Mouse (Mus musculus) heart, embryonic 11.5 days (tissue): ENCODE data around the gene Pskh1. TPM values are rescaled to one million over a fixed set of nuclear protein-coding genes. Genes with fewer than 3 reads are reported as not detected.

Source experiments
- ATAC-seq: fragments of 200-750 bp; cut with Nextera tagmentation; replicated peaks from 2 replicates; pipeline ENCODE4 v1.8.0; 2017; ENCODE audit warnings: moderate library complexity; ENCODE audit not compliant: insufficient number of reproducible peaks, low FRiP score, low TSS enrichment
- H3K27ac ChIP-seq: fragments of 300-500 bp; sonication (generic); 2 replicates; pipeline ENCODE4 v1.5.1; 2014; ENCODE audit warnings: mild to moderate bottlenecking, low read depth, low read length
- H3K27me3 ChIP-seq: fragments of 300-500 bp; sonication (generic); 2 replicates; pipeline ENCODE4 v1.6.1; 2014; ENCODE audit warnings: mild to moderate bottlenecking, low read length, mixed read lengths; ENCODE audit not compliant: control insufficient read depth, insufficient read depth
- H3K36me3 ChIP-seq: fragments of 300-500 bp; sonication (generic); 2 replicates; pipeline ENCODE4 v1.6.1; 2014; ENCODE audit warnings: mild to moderate bottlenecking, low read length, moderate library complexity, mixed read lengths; ENCODE audit not compliant: control insufficient read depth, insufficient read depth
- H3K4me1 ChIP-seq: fragments of 300-500 bp; sonication (generic); 2 replicates; pipeline ENCODE4 v1.6.1; 2014; ENCODE audit warnings: low read length; ENCODE audit not compliant: control insufficient read depth, insufficient read depth
- H3K4me2 ChIP-seq: fragments of 300-500 bp; sonication (generic); 2 replicates; pipeline ENCODE4 v1.6.1; 2014; ENCODE audit warnings: mild to moderate bottlenecking, moderate library complexity
- H3K4me3 ChIP-seq: fragments of 300-500 bp; sonication (generic); 2 replicates; pipeline ENCODE4 v1.5.1; 2014; ENCODE audit warnings: low read depth, low read length
- H3K9ac ChIP-seq: fragments of 300-500 bp; sonication (generic); 2 replicates; pipeline ENCODE4 v1.6.1; 2014; ENCODE audit warnings: mild to moderate bottlenecking, low read depth, low read length, moderate library complexity
- H3K9me3 ChIP-seq: fragments of 300-500 bp; sonication (generic); replicated peaks from 2 replicates; pipeline ENCODE4 v1.6.1; 2016; ENCODE audit warnings: low read length; ENCODE audit not compliant: control insufficient read depth
- WGBS: fragments of 180-500 bp; shearing (Covaris S2); extraction: QIAGEN DNeasy Blood & Tissue Kit; methylation state at CpG from one replicate; pipeline ENCODE4 v1.1.7; 2014; ENCODE audit not compliant: insufficient replicate concordance; 5-methylcytosine and 5-hydroxymethylcytosine counted together
- polyA plus RNA-seq: library from polyadenylated mRNA; unstranded; fragments of >200 nt; fragmentation: Nextera tagmentation; extraction: Ambion mirVana; gene quantifications from 2 replicates; pipeline ENCODE4 v1.2.1, GENCODE M21; 2014

The Pskh1 gene
- polyA plus RNA-seq, 1 experiment from 2014 or later, result 14.7 TPM

DNA sequence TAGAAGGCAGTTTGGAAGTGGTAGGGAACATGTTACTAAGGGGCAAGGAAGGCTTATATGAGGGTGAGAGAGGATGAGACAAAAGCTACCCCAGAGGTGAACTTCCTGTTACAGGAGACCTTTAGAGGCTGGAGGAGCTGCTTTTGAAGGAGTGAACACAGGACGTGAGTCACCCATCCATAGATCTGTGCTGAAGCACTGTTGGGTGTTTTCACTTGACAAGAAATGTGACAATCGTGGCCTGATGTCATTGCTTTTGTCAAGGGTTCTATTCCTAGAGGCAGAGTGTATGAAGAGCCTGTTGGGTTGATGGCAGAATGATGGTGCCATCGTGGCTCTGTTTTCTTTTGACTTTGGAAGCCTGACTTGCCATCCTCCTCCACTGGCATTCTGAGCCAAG, 19.1 kb downstream of the Pskh1 start:
- no peak for ATAC-seq
- WGBS, result 73% methylated on average over 3 of the region's 3 CpGs
- H3K4me2 ChIP-seq, result no peak overlapping the region
- H3K27me3 ChIP-seq, result no peaks in the 10 kb centered on the region
- 0 out of 2 replicates have a peak, but pooled peaks cover 4% of the 10 kb centered on the region for H3K4me1 ChIP-seq
- H3K9ac ChIP-seq, result no peak overlapping the region
- H3K9me3 ChIP-seq, result no peaks in the 10 kb centered on the region
- peaks cover 3% of the 10 kb centered on the region; the same call in 1 of the 2 replicates for H3K36me3 ChIP-seq
- H3K4me3 ChIP-seq, result no peak overlapping the region
- H3K27ac ChIP-seq, result no peak overlapping the region

DNA sequence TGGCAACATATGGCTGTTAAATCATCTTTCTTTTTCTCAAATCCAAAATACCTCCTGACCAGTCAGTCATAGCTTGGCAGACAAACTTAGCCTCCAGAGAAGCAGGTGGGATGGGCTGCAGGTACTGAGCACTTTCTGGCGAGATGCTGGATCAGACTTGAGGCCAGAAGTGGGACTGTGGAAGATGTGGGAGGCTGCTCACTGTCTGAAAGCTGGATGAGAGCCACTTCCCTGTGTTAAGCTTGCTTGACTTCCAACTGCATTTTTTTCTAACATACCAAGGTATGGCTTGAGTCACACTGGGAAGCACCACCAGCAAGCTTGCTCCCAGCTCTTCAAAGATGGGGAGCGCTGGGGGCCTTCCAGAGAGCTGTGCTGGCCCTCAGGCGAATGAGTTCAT, 24.9 kb downstream of the Pskh1 start:
- H3K9me3 ChIP-seq, result no peaks in the 10 kb centered on the region
- H3K27me3 ChIP-seq, result no peaks in the 10 kb centered on the region
- H3K4me3 ChIP-seq, result no peak overlapping the region
- no peak overlapping the region for H3K4me2 ChIP-seq
- H3K9ac ChIP-seq, result no peak overlapping the region
- ATAC-seq, result no peak
- WGBS, result 68% methylated on average over 3 of the region's 3 CpGs
- no peak overlapping the region for H3K27ac ChIP-seq
- H3K4me1 ChIP-seq, result 0 out of 2 replicates have a peak, but pooled peaks cover 4% of the 10 kb centered on the region
- peaks cover 4% of the 10 kb centered on the region; the same call in 1 of the 2 replicates for H3K36me3 ChIP-seq

DNA sequence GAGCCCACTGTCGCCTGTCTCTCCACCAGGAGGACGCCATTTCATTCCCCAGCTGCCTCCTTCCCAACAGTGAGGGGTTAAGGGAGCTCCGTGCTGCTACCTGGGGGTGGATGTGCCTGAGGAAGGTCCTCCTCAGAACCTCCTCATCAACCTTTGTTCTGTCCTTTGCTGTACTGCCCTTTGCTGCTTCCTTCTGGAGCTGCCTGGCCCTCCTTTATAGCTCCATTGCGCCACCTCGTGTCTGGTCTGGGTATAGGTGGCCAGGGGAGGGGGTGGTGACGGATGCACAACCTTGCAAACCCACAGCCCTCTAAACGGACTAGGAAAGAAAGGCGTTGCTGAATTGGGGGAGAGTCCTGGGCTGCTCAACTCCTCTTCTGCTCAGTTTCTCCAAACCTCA, 30.4 kb downstream of the Pskh1 start:
- no peak for ATAC-seq
- 16% methylated on average over 8 of the region's 8 CpGs for WGBS
- H3K36me3 ChIP-seq, result peaks cover 4% of the 10 kb centered on the region; the same call in 1 of the 2 replicates
- no peak overlapping the region for H3K4me2 ChIP-seq
- no peaks in the 10 kb centered on the region for H3K27me3 ChIP-seq
- no peak overlapping the region for H3K4me3 ChIP-seq
- no peaks in the 10 kb centered on the region for H3K9me3 ChIP-seq
- H3K9ac ChIP-seq, result peak overlapping the region; percentile 23; the same call in 1 of the 2 replicates
- no peaks in the 10 kb centered on the region for H3K4me1 ChIP-seq
- no peak overlapping the region for H3K27ac ChIP-seq

DNA sequence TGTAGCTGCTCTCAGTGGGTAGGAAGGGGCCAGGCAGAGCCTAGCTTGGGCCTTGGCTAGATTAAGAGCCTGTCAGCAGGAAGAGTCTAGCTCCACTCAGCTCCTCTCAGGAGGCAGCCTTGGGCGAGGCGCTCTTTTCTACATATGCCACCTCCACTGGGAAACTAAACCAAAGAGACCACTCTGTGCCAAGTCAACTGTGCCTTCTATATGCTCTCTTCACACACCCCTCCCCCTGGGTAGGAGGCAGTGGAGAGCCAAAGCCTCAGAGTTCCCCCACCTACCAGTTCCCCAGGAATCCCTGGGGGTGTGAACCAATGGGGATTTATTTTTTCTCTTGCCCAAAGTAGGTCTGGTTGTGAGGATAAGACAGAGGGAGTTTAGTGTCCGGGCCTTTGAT, 31.0 kb downstream of the Pskh1 start:
- Histone ChIP-seq H3K4me3 (no peak overlapping the region), H3K9me3 (no peaks in the 10 kb centered on the region), H3K4me1 (peaks cover 4% of the 10 kb centered on the region), H3K27ac (no peak overlapping the region), H3K4me2 (no peak overlapping the region), H3K27me3 (no peaks in the 10 kb centered on the region), H3K36me3 (peaks cover 4% of the 10 kb centered on the region; the same call in 1 of the 2 replicates), H3K9ac (no peak overlapping the region)
- no peak for ATAC-seq
- WGBS, result 83% methylated on average over 3 of the region's 3 CpGs

DNA sequence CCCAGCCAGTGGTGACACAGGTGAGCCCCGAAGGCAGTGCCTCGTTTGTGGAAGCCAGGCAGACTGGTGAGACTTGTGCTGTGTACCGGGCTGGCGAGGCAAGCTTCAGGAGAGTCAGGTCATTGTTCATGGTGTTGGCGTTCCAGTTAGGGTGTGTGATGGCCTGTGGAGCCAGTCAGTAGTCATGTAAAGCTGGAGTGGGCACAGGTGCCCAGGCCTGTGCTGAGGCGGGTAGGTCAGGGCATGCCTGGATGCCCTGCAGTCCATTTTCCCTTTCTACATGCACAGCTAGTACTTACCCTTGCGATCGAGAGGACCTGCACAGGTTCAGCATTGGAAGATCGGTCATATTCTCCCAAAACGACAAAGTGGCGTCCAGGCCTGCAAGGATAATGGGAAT, 32.3 kb downstream of the Pskh1 start:
- H3K27ac ChIP-seq, result no peak overlapping the region
- no peak overlapping the region for H3K4me2 ChIP-seq
- H3K4me1 ChIP-seq, result peaks cover 8% of the 10 kb centered on the region
- no peak overlapping the region for H3K9ac ChIP-seq
- H3K36me3 ChIP-seq, result peaks cover 4% of the 10 kb centered on the region; the same call in 1 of the 2 replicates
- ATAC-seq, result no peak
- no peaks in the 10 kb centered on the region for H3K9me3 ChIP-seq
- 82% methylated on average over 11 of the region's 11 CpGs for WGBS
- no peaks in the 10 kb centered on the region for H3K27me3 ChIP-seq
- no peak overlapping the region for H3K4me3 ChIP-seq

DNA sequence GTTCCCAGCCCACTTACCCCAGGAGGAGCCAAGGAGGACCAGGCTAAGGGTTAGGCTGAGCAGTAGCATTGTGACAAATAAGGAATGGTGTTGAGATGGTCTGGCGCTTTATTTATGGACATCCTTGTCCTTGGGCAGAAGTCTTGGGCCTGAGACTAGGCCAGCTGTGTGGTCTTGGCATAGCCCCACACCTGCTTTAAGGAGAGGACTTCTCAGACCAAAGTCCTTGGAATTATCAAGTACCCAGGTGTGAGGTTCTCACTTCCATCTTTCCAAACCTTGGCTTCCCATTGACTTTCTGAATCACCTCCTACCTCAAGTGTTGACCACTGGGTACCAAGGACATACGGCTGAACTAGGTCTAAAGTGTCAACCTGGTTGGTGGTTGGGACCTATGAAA, 33.5 kb downstream of the Pskh1 start, which contains the start of gene Ctrl:
TSS of gene Ctrl (minus strand) at position 101 of the 400 bp plus-strand sequence.
- ATAC-seq, result no peak
- H3K36me3 ChIP-seq, result peaks cover 4% of the 10 kb centered on the region; the same call in 1 of the 2 replicates
- H3K9me3 ChIP-seq, result no peaks in the 10 kb centered on the region

DNA sequence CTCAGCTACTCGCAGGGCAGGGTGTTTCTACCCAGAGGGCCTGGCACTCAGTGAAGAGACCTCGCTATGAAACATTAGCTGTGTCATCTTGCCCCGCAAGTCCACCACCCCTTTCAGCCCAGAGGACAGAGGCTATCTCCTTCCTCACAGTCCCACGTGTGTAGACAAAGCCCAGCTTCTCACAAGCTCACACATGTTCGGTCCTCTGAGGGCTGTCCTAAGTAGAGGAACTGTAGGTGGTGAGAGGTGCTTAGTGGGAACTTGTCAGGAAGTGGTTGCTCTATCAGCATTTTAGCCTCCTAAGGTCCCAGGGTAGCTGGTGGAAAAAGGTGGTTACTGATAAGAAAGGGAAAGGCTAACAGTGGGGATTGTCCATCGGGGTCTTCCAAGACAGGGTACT, 34.9 kb downstream of the Pskh1 start:
- peaks cover 8% of the 10 kb centered on the region for H3K4me1 ChIP-seq
- H3K4me2 ChIP-seq, result no peak overlapping the region
- WGBS, result 51% methylated on average over 6 of the region's 6 CpGs
- no peak overlapping the region for H3K27ac ChIP-seq
- no peaks in the 10 kb centered on the region for H3K9me3 ChIP-seq
- H3K27me3 ChIP-seq, result no peaks in the 10 kb centered on the region
- H3K36me3 ChIP-seq, result peaks cover 5% of the 10 kb centered on the region; the same call in 1 of the 2 replicates
- ATAC-seq, result no peak
- H3K4me3 ChIP-seq, result no peak overlapping the region
- no peak overlapping the region for H3K9ac ChIP-seq

More for the DNA sequence above, 33.5 kb downstream of the Pskh1 start, which contains the start of gene Ctrl:
- whole genome bisulfite sequencing, result 87% methylated on average over 2 of the region's 2 CpGs
- Histone ChIP-seq H3K4me2 (no peak within 1 kb of the TSS), H3K27me3 (no peaks in the 10 kb centered on the region), H3K4me3 (no peak within 1 kb of the TSS), H3K27ac (no peak within 1 kb of the TSS), H3K9ac (no peak within 1 kb of the TSS), H3K4me1 (peaks cover 8% of the 10 kb centered on the region)

DNA sequence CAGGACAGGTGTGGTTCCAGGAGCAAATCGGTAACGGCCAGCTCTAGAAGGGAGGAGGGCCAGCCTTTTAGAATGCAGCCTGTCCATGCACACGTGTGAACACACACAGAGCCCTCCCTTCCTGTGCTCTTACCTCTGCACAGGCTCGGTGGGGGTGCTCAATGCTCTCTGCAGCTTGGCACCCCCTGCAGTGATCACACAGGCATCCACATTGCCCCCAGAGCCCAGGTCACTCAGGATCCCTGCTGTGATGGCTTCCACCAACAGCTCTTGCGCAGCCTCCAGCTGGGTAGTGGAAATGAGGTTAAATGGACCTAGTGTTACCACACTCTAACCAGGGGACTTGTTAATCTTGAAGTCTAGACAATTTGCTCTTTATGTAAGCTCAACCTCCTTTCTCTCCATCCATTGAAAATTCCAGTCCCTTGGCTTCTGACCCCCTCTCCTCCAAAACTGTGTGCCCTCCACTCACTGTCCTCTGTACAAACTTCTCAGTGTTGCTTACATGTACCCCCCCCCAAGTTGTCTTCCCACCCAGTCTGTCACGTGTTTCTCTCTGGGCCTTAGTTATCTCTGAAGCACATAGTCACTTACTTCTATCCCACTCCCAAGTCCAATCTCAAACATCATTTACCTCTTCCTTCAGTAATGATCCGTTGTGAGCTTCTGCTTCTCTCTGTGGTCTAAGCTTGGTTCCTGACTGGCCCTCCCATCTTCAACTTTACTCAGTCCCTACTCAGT, 35.8 kb downstream of the Pskh1 start:
- H3K9me3 ChIP-seq, result no peaks in the 10 kb centered on the region
- peak overlapping the region; percentile 90 for H3K9ac ChIP-seq
- H3K27ac ChIP-seq, result peak overlapping the region; percentile 57; the same call in 1 of the 2 replicates
- WGBS, result 24% methylated on average over 7 of the region's 7 CpGs
- peak overlapping the region; percentile 97 for H3K4me2 ChIP-seq
- peaks cover 8% of the 10 kb centered on the region for H3K4me1 ChIP-seq
- H3K27me3 ChIP-seq, result no peaks in the 10 kb centered on the region
- no peak for ATAC-seq
- peak overlapping the region; percentile 83 for H3K4me3 ChIP-seq
- peaks cover 7% of the 10 kb centered on the region for H3K36me3 ChIP-seq
